Mouse (Mus musculus): ENCODE data around the gene Hist1h4j. TPM values are rescaled to one million over a fixed set of nuclear protein-coding genes. Genes with fewer than 3 reads are reported as not detected.
"Not testable (repeated sequence)": the region's sequence is repeated elsewhere in the genome, so short reads cannot be mapped to it uniquely, and the experiment has no call there.

The Hist1h4j gene
- total RNA-seq (2021) = 10 to 100 TPM; 13.5 to 16.2 TPM

DNA sequence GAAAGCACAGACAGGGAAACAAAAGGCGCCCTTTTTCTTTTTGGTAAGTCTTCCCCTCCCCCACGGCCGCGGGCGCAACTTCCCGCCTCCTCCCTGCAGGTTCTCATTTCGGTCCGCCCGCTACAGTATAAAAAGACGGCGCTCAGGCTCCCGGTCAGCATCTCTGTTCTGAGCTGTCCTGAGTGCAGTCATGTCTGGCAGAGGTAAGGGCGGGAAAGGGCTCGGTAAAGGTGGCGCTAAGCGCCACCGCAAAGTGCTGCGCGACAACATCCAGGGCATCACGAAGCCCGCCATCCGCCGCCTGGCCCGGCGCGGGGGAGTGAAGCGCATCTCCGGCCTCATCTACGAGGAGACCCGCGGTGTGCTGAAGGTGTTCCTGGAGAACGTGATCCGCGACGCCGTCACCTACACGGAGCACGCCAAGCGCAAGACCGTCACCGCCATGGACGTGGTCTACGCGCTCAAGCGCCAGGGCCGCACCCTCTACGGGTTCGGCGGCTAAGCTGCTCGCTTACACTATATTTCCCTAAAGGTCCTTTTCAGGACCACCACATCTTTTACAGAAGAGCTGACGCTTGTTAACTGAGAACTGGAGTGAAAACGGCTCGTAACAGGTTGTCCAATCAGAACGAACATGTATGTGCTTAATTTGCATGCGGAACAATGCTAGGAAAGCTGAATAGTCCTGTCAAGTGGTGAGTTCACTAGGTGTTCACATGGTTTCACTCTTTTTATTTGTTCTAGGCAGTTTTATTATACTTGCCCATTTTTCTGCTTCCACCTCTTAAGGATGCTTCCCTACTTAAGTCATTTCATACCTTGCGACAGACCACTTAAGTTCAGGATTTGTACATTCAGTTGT lies at the start of gene Hist1h4j:
Gene Hist1h4j (plus strand): TSS at position 159 of the 862 bp plus-strand sequence.
- DNase-seq (ENCODE audit: extremely low spot score in 1 of 2, low spot score in 2 of 2) = peak; percentile 77 to 86
- intact Hi-C loops (cut with DNase I) = loop anchor here (2.0 kb wide), 1 partner anchor 20 kb away; no protein-coding TSS in a partner anchor

DNA sequence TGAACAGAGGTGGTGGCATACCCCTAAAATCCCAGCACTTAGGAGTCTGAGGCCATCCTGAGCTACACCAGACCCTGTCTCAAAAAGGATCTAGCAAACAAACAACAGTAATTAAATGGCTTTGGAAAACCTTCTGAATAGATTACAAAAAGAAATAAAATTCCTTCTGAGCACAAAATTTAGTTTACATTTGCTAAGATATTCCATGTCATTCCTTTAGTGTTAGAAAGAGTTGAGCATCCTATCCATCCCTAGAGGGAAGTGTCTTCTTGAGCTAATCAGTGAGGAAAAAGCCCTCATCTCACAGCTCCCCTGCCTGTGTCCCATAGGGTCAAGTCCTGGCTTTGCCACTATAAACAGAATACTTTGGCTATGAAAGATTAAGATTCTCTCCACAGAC lies 37.1 kb upstream of the Hist1h4j start, which contains the start of gene Olfr1359:
Gene Olfr1359 (plus strand): TSS at position 301 of the 400 bp plus-strand sequence.
- no peak for DNase-seq (ENCODE audit: extremely low spot score in 1 of 2, low spot score in 2 of 2)
- intact Hi-C loops (cut with DNase I) = no loop called here

DNA sequence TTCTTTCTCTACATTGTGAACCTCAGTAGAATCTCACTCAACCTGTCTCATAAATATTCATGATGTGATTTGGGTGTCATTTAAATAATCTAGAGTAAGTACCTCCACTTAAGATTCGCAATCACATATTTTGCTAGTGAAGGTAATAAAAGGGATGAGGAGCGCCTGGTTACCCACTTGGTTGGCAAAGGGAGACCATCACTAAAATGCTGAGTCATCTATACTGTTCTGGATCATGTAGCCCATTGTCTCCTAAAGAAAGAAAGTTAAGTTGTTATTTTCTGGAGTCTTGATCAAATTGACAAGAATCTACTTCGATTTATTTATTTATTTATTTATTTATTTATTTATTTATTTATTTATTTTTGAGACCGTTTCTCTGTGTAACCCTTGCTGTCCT lies 28.2 kb upstream of the Hist1h4j start:
- intact Hi-C loops (cut with DNase I) = no loop called here
- DNase-seq (ENCODE audit: extremely low spot score in 1 of 2, low spot score in 2 of 2) = no peak

GRCm38 (mm10) chr13:21710031-21710711 lies 24.7 kb upstream of the Hist1h4j start:
- intact Hi-C loops (cut with DNase I) = loop anchor here (10.0 kb wide), 2 partner anchors 315 to 1725 kb away; no protein-coding TSS in a partner anchor
- DNase-seq (ENCODE audit: extremely low spot score in 1 of 2, low spot score in 2 of 2) = peak; percentile 86 to 90

DNA sequence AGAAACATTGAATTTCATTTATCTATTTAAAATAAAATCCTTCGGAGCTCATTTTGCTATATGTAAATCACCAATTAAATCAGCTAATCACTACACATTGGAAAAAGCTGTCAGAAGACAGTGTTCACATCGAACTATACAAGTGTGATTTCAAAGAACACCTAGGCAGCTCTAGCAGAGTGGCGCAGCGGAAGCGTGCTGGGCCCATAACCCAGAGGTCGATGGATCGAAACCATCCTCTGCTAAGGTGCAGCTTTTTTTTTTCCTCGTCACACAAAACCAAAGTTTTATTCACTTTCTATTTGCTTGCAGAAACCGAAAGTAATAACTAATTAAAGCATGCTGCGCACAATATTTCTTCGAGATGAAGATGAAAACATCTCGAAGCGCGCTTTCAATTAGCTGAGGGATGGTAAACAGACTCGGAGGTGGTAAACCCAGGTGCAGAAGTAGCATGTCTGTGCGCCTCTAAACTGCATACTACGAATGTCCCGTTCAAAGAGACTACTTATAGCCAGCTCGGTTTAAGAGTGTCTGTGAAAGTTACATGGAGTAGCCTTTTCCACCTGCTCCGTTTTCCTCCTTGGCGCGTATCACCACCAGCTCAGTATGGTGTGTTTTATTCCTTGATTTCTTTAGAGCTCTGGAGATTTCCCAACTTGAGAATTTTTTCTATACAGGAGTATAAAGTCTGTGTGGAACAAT lies 23.9 kb upstream of the Hist1h4j start:
- peak; percentile 76 to 77 for DNase-seq (ENCODE audit: extremely low spot score in 1 of 2, low spot score in 2 of 2)
- intact Hi-C loops (cut with DNase I) = loop anchor here (10.0 kb wide), 2 partner anchors 314 to 1724 kb away; no protein-coding TSS in a partner anchor

DNA sequence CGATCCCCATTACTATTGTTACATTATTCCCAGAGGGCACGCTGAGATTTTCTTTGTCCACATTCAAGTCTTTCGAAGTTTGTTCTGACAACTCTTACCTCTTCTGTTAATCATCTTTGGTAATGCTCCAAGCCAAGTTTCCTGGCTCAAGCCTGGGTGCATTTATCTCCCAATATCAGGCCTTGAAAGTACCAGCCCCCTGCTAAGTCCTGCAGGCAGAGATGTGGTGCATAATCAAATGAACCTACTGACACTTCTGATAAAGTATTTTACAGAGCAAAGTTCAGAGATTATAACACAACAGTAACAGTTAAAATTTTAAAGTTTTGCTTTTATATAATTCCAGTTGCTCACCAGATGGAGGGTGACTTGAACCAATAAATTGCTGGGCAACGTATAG lies 23.2 kb upstream of the Hist1h4j start:
- intact Hi-C loops (cut with DNase I) = loop anchor here (10.0 kb wide), 2 partner anchors 313 to 1723 kb away; no protein-coding TSS in a partner anchor
- no peak for DNase-seq (ENCODE audit: extremely low spot score in 1 of 2, low spot score in 2 of 2)

GRCm38 (mm10) chr13:21714725-21715124 lies 20.1 kb upstream of the Hist1h4j start:
- intact Hi-C loops (cut with DNase I) = loop anchor here (2.0 to 10.0 kb wide), 3 partner anchors 20 to 1720 kb away; partner anchors contain the start of gene Hist1h4j
- peak; percentile 44 to 78 for DNase-seq (ENCODE audit: extremely low spot score in 1 of 2, low spot score in 2 of 2)

GRCm38 (mm10) chr13:21715131-21715863 lies 19.6 kb upstream of the Hist1h4j start:
- intact Hi-C loops (cut with DNase I) = loop anchor here (2.0 to 10.0 kb wide), 3 partner anchors 20 to 1720 kb away; partner anchors contain the start of gene Hist1h4j
- DNase-seq (ENCODE audit: extremely low spot score in 1 of 2, low spot score in 2 of 2) = no peak

- DNase-seq (ENCODE audit: extremely low spot score in 1 of 2, low spot score in 2 of 2) = peak; percentile 78 to 96
- intact Hi-C loops (cut with DNase I) = loop anchor here (2.0 to 10.0 kb wide), 3 partner anchors 19 to 1719 kb away; partner anchors contain the start of gene Hist1h4j
Observed at GRCm38 (mm10) chr13:21715864-21716539, 18.9 kb upstream of the Hist1h4j start, which contains the start of the genes Hist1h2bl and Hist1h2ai. Hist1h2bl (minus strand) TSS chr13:21716143. Hist1h2ai (plus strand) TSS chr13:21716422.

DNA sequence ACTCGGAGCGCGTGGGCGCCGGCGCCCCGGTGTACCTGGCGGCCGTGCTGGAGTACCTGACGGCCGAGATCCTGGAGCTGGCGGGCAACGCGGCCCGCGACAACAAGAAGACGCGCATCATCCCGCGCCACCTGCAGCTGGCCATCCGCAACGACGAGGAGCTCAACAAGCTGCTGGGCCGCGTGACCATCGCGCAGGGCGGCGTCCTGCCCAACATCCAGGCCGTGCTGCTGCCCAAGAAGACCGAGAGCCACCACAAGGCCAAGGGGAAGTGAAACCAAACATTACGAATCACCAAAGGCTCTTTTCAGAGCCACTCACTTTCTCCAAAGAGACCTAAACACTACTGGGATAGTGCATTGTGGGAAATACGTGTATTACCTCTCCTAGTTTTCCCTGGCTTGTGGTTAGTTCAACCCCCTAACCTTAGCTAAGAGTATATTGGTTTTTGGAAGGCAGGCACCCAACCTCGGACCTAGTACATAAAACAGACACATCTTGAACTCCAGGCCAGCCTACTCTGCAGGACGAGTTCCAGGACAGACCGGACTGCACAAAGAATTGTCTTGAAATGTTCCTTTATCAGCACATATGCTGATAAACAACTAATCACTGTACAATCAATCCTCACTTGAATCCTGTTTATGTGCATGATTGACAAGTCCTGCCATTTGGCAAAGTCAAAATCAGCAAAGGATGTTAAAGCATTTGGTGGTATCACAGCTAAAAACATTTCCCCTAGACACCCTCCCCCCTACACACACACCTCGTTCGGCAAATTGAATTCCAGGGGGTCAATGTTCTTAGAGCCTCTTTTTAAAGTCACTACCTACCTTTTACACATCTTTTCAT lies 18.1 kb upstream of the Hist1h4j start:
- DNase-seq (ENCODE audit: extremely low spot score in 1 of 2, low spot score in 2 of 2) = not testable (repeated sequence)
- intact Hi-C loops (cut with DNase I) = loop anchor here (10.0 kb wide), 2 partner anchors 308 to 1718 kb away; no protein-coding TSS in a partner anchor

DNA sequence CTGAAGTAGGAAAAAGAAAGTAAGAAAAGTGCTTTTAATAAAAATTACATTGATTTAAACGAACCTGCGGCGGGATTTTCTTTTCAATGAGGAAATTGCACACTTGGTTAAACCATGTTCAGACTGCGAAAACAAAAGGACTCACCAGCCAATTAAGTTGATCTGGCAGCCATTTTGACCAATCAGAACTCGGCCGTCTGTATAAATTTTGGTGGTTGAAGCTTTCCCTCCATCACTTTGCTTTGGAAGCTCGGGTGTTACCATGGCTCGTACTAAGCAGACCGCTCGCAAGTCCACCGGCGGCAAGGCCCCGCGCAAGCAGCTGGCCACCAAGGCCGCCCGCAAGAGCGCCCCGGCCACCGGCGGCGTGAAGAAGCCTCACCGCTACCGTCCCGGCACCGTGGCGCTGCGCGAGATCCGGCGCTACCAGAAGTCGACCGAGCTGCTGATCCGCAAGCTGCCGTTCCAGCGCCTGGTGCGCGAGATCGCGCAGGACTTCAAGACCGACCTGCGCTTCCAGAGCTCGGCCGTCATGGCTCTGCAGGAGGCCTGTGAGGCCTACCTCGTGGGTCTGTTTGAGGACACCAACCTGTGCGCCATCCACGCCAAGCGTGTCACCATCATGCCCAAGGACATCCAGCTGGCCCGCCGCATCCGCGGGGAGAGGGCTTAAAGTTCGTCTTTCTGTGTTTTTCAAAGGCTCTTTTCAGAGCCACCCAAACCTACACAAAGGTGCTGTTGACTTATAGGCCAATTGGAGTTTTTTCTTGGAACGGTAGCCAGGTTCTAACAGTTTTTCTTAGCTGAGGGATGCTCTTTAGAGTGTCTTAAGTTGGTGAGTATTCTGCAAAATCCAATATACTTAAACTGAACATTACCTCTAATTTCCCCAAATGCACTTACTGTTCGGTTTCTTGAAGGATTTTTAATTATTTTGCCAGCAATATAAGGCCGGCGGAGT lies 17.2 kb upstream of the Hist1h4j start, which contains the start of gene Hist1h3h:
Gene Hist1h3h (plus strand): TSS at position 263 of the 961 bp plus-strand sequence.
- DNase-seq (ENCODE audit: extremely low spot score in 1 of 2, low spot score in 2 of 2) = peak; percentile 73 to 92
- intact Hi-C loops (cut with DNase I) = loop anchor here (10.0 kb wide), 2 partner anchors 307 to 1717 kb away; no protein-coding TSS in a partner anchor

- intact Hi-C loops (cut with DNase I) = loop anchor here (10.0 kb wide), 2 partner anchors 306 to 1716 kb away; no protein-coding TSS in a partner anchor
Observed at GRCm38 (mm10) chr13:21718381-21719080, 16.3 kb upstream of the Hist1h4j start.

GRCm38 (mm10) chr13:21721107-21721756 lies 13.6 kb upstream of the Hist1h4j start:
- DNase-seq (ENCODE audit: extremely low spot score in 1 of 2, low spot score in 2 of 2); intact Hi-C loops (cut with DNase I): not testable (repeated sequence)

More at GRCm38 (mm10) chr13:21718381-21719080, 16.3 kb upstream of the Hist1h4j start:
- no peak for DNase-seq (ENCODE audit: extremely low spot score in 1 of 2, low spot score in 2 of 2)

Measured in left cerebral cortex, postnatal 10 days (tissue).